31 mouse cellular contexts compared by ENCODE assay signal in the genomic region with DNA sequence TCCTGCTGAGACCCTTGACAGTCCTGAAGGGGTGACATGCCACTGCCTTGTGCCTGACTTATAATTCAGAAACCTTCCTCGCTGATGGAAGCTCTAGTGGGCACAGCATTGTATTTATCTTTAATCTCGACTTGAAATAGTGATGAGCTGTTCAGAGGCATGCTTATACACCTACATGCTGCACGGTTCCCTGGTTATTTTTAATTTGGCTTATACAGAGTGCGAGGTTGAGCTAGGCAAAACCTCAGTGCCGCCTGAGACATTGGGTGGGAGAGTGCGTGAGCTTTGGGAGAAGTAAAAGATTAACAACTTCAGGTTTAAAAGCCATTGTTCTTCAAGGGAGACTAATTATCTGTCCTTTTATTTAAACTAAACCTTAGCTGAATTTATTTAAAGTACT. TPM values are rescaled to one million over a fixed set of nuclear protein-coding genes. Genes with fewer than 3 reads are reported as not detected.
DNase-seq lines count a peak whose midpoint lies in the region; ATAC-seq and TF ChIP-seq lines count a peak whose summit lies in the region.
"Had no signal": no experiment of that assay in that cellular context is flagged by ENCODE, and none has a peak within 500 bp of the region (broad histone marks: within the 10 kb centered on the region; RNA-seq: fewer than 3 reads in every experiment).

No protein-coding gene starts in this region.

- no peak for TF ChIP-seq EP300 in heart, postnatal 0 days (IDR thresholded peaks at IDR 0.05; ENCODE audit: low read depth)

- DNase-seq in frontal cortex, postnatal 10 days (ENCODE audit: low spot score in 2 of 2) = no peak
- no peak for DNase-seq in heart, postnatal 25 days (ENCODE audit: low spot score)
- DNase-seq in heart, postnatal 0 days (ENCODE audit: low spot score) = no peak
- DNase-seq in heart, postnatal 4 days = no peak
- peak; percentile 50 for DNase-seq in telencephalon, adult 2 months (ENCODE audit: low read depth, low spot score)
- DNase-seq: adrenal gland, adult 2 months; adrenal gland, postnatal 36 days; cerebellum, adult 2 months; cerebellum, postnatal 14 days; gastrocnemius, postnatal 25 days; kidney, adult 9 months; kidney, postnatal 10 days; layer of hippocampus, postnatal 36 days; liver, postnatal 0 days; lung, postnatal 36 days; right cerebral cortex, postnatal 25 days; thymus, postnatal 14 days had no signal

- no peaks in the 10 kb centered on the region for H3K9me3 ChIP-seq in heart, embryonic 12.5 days (replicated peaks)
- H3K9me3 ChIP-seq in heart, postnatal 0 days (replicated peaks; ENCODE audit: control insufficient read depth, low read length) = 0 out of 2 replicates have a peak, but pooled peaks cover 4% of the 10 kb centered on the region
- H3K9me3 ChIP-seq: limb, embryonic 13.5 days; liver, embryonic 12.5 days; midbrain, embryonic 12.5 days; neural tube, embryonic 12.5 days; stomach, embryonic 15.5 days had no signal

- no peak overlapping the region for H3K4me2 ChIP-seq in heart, embryonic 12.5 days
- no peak overlapping the region for H3K4me2 ChIP-seq in heart, postnatal 0 days (ENCODE audit: low read depth, low read length)
- H3K4me2 ChIP-seq: hindbrain, embryonic 14.5 days; limb, embryonic 13.5 days; liver, embryonic 12.5 days; midbrain, embryonic 12.5 days; neural tube, embryonic 12.5 days; stomach, embryonic 15.5 days had no signal

- 76% methylated on average over 6 of the region's 6 CpGs for whole genome bisulfite sequencing in heart, embryonic 12.5 days
- 37% methylated on average over 6 of the region's 6 CpGs for WGBS in heart, postnatal 0 days

- peaks cover 32% of the 10 kb centered on the region for H3K4me1 ChIP-seq in heart, embryonic 12.5 days (replicated peaks)
- H3K4me1 ChIP-seq in heart, postnatal 0 days (ENCODE audit: control insufficient read depth, insufficient read depth) = peaks cover 39% of the 10 kb centered on the region
- H3K4me1 ChIP-seq: liver, embryonic 12.5 days; midbrain, embryonic 12.5 days; neural tube, embryonic 12.5 days; stomach, embryonic 15.5 days had no signal

- H3K36me3 ChIP-seq in heart, embryonic 12.5 days = peaks cover 10% of the 10 kb centered on the region
- H3K36me3 ChIP-seq in heart, postnatal 0 days (replicated peaks; ENCODE audit: control insufficient read depth, insufficient read depth, low read length) = peaks cover 11% of the 10 kb centered on the region

- H3K27me3 ChIP-seq in heart, embryonic 12.5 days (replicated peaks) = no peaks in the 10 kb centered on the region
- no peaks in the 10 kb centered on the region for H3K27me3 ChIP-seq in heart, postnatal 0 days (ENCODE audit: control insufficient read depth, insufficient read depth, low read length)
- H3K27me3 ChIP-seq: CH12.LX; limb, embryonic 13.5 days; liver, embryonic 12.5 days; midbrain, embryonic 12.5 days; neural tube, embryonic 12.5 days; stomach, embryonic 15.5 days had no signal

- no peak overlapping the region for H3K9ac ChIP-seq in heart, embryonic 12.5 days
- no peak overlapping the region for H3K9ac ChIP-seq in heart, postnatal 0 days (replicated peaks; ENCODE audit: low read depth, low read length)
- H3K9ac ChIP-seq: hindbrain, embryonic 14.5 days; limb, embryonic 13.5 days; liver, embryonic 12.5 days; liver, postnatal 0 days; midbrain, embryonic 12.5 days; neural tube, embryonic 12.5 days; stomach, embryonic 15.5 days had no signal

- no peak for TF ChIP-seq CTCF in heart, postnatal 0 days (IDR thresholded peaks at IDR 0.05; ENCODE audit: low read depth)

- no peak overlapping the region for H3K4me3 ChIP-seq in heart, embryonic 12.5 days
- no peak overlapping the region for H3K4me3 ChIP-seq in heart, postnatal 0 days (ENCODE audit: low read depth, low read length)
- H3K4me3 ChIP-seq: erythroblast, embryonic 14.5 days; limb, embryonic 13.5 days; liver, embryonic 12.5 days; midbrain, embryonic 12.5 days; myocyte; neural tube, embryonic 12.5 days; stomach, embryonic 15.5 days had no signal

- intact Hi-C loops in heart, postnatal 25 days (cut with DNase I) = no loop called here

- ATAC-seq in frontal cortex, adult (ENCODE audit: low TSS enrichment) = peak; percentile 86
- ATAC-seq in heart, embryonic 12.5 days (ENCODE audit: insufficient number of reproducible peaks, low FRiP score) = no peak
- no peak for ATAC-seq in heart, postnatal 0 days (ENCODE audit: insufficient read depth, low read depth)
- ATAC-seq: activated CD4-positive, CD25-positive, alpha-beta regulatory T cell, adult 4 months; forebrain, embryonic 16.5 days; intestine, postnatal 0 days; liver, embryonic 12.5 days; liver, postnatal 0 days had no signal

- H3K27ac ChIP-seq in heart, embryonic 12.5 days (ENCODE audit: poor library complexity, severe bottlenecking) = peak overlapping the region; percentile 92
- peak overlapping the region; percentile 91 for H3K27ac ChIP-seq in heart, postnatal 0 days (ENCODE audit: low read depth)
- H3K27ac ChIP-seq: hindbrain, embryonic 14.5 days; limb, embryonic 13.5 days; liver, embryonic 12.5 days; midbrain, embryonic 12.5 days; neural tube, embryonic 12.5 days; stomach, embryonic 15.5 days had no signal

RNA-seq across cellular contexts. Expression of a gene that starts 33.9 kb away (rescaled TPM):
- polyA plus RNA-seq in heart, embryonic 12.5 days (2016; fragmentation: Nextera tagmentation; extraction: Ambion mirVana) = 39.5 and 39.8 TPM in 2 replicates
- total RNA-seq in heart, postnatal 25 days (2021) = 10 to 100 TPM; 52.9 to 63.3 TPM
- total RNA-seq in heart, postnatal 0 days (2014; rRNA removed; ENCODE audit: low replicate concordance) = 144 and 168 TPM in 2 replicates
- polyA plus RNA-seq in heart, postnatal 0 days (2015; fragmentation: Nextera tagmentation; extraction: Ambion mirVana) = 61.8 and 63.8 TPM in 2 replicates
- 10 to 100 TPM; 88.5 to 98.9 TPM for total RNA-seq in heart, postnatal 4 days (2021)
- polyA plus RNA-seq: activated CD4-positive, CD25-positive, alpha-beta regulatory T cell, adult 4 months had no signal
